Mouse (Mus musculus): Measurements from ENCODE around the gene Syne1.

Gene Syne1

DNA sequence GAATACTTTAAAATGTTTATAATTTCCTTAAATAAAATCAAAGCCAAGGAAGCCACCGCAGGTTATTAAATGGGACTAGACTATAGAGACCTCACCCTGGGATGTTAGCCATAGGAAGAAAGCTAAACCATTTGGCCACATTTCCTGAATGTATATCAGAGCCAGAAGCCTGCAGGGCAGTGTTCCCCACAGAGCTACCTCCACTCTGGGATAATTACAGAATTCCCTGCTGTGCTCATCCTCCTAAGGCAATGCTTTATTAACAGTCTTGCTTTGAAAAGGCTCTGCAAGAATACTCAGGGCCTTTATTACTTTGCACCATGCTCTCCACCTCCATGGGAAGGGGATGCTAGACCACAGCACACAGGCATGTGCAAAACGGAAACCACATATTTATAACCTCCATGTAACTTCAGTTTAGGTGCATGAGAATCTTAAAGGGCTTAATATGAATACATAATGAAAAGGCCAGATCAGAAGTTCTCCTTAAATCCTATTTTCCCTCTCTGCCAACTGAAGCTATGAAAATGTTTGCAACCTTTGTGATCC, 111.4 kb downstream of the Syne1 start:
- Histone ChIP-seq H3K27me3 (ENCODE audit: control insufficient read depth, insufficient read depth, low read length, poor library complexity, severe bottlenecking) (no peaks in the 10 kb centered on the region), H3K36me3 (ENCODE audit: control insufficient read depth, insufficient read depth, low read length, poor library complexity, severe bottlenecking) (no peaks in the 10 kb centered on the region)
- no peak for DNase-seq (ENCODE audit: low read depth, low spot score)

DNA sequence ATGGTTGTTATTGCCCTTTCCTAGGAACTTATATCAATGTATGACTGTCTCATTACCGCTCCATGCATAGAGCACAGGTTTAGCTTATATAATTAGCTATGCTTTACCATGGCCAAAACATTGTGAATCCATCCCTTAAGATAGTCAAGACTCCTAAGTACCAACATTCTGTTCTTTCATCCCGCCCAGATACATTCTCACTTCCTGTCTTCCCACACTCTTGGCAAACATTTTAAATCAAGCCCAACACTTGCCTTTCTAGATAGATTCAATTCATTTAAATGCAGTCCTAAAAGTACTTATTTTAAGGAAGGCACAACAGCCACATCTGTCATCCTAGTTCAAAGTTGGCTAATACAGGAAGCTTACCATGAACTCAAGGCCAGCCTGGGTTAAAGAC, 113.5 kb downstream of the Syne1 start:
- Histone ChIP-seq H3K27me3 (ENCODE audit: control insufficient read depth, insufficient read depth, low read length, poor library complexity, severe bottlenecking) (no peaks in the 10 kb centered on the region), H3K36me3 (ENCODE audit: control insufficient read depth, insufficient read depth, low read length, poor library complexity, severe bottlenecking) (no peaks in the 10 kb centered on the region)
- DNase-seq (ENCODE audit: low read depth, low spot score) = no peak

DNA sequence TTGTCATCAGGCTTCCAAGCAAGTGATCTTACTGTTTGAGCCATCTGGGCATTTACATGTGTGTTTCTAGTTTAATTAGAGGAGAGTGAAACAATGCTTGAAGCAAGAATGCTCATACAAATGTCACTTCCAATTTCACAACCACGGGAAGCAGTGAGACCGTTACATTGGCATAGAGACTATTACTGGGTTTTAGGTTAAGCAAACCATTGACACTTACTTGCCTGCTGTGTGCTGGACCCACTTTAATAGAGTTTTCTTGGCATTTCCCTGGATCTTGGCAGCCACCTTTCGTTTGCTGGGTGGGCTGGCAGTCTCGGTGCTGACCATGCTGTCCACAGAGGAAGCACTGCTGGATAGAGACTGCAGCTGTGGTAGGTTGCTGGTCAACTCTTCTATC, 127.3 kb downstream of the Syne1 start:
- Histone ChIP-seq H3K36me3 (ENCODE audit: control insufficient read depth, insufficient read depth, low read length, poor library complexity, severe bottlenecking) (no peaks in the 10 kb centered on the region), H3K27me3 (ENCODE audit: control insufficient read depth, insufficient read depth, low read length, poor library complexity, severe bottlenecking) (no peaks in the 10 kb centered on the region)
- no peak for DNase-seq (ENCODE audit: low read depth, low spot score)

DNA sequence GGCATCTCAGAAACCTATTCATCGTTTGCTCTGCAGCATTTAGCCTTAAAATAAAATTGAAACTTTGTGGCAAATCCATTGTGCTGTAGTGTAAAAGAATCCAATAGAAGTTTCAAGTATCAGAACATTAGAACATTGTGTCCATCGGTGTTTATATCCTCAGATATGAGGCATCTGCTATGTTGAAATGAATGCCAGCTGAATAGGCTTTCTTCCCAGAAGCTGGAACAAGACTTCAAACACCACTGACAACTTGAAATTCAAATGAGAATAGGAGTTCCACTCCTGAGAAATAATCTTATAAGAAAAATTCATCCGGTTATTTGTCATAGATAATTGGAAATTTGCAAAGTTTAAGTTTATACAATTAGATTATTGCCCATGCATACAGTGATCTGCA, 135.6 kb downstream of the Syne1 start:
- H3K36me3 ChIP-seq (ENCODE audit: control insufficient read depth, insufficient read depth, low read length, poor library complexity, severe bottlenecking) = no peaks in the 10 kb centered on the region
- no peak for DNase-seq (ENCODE audit: low read depth, low spot score)
- no peaks in the 10 kb centered on the region for H3K27me3 ChIP-seq (ENCODE audit: control insufficient read depth, insufficient read depth, low read length, poor library complexity, severe bottlenecking)

DNA sequence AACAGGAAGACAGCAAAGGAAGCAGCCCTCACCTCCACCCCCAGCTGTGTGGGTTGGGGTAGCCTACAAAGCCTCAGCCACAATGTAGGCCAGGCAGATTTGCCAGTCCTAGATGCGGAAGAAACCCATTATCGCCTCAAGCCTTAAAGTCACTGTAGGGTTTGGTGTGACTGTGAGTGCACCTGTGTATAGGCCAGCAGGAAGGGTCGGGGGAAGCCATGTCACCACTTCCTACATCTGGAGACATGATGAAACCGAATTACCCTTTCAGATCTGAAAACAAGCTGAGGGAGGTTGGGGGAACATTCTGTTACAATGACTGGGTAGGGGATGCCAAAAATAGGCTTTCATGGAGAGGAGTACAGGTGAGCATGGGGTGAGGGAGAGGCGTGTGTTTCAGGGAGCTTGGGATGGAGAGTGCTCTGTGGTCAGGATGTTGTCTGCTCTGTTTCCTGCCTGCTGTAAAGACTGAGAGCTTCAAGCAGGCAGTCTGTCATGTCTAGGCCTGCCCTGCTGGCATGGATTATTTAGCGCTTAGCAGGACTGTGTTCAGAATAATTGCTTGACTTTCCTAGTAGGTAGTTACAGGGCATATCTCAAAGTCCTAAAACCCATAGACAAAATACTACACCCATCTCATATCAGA, 167.0 kb downstream of the Syne1 start:
- no peak for DNase-seq (ENCODE audit: low read depth, low spot score)
- Histone ChIP-seq H3K36me3 (ENCODE audit: control insufficient read depth, insufficient read depth, low read length, poor library complexity, severe bottlenecking) (no peaks in the 10 kb centered on the region), H3K27me3 (ENCODE audit: control insufficient read depth, insufficient read depth, low read length, poor library complexity, severe bottlenecking) (no peaks in the 10 kb centered on the region)

DNA sequence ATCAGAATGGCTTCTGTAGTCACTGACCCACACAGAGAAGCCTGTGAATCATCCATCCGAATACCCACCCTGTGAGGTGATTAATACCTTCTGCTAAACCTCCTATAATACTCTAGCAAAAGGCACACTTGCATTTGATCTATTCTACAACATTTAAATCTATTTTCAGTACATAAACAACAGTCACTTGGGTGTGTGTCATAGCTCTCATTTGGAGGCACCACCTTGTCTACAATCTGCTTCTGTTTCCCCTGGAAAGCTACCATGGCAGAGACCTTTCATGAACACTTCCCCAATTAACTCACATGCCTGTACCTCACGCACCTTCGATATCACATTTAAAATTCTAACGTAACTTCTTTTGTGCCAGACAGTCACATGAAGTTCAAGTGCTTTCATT, 169.7 kb downstream of the Syne1 start:
- no peak for DNase-seq (ENCODE audit: low read depth, low spot score)
- Histone ChIP-seq H3K27me3 (ENCODE audit: control insufficient read depth, insufficient read depth, low read length, poor library complexity, severe bottlenecking) (no peaks in the 10 kb centered on the region), H3K36me3 (ENCODE audit: control insufficient read depth, insufficient read depth, low read length, poor library complexity, severe bottlenecking) (no peaks in the 10 kb centered on the region)

DNA sequence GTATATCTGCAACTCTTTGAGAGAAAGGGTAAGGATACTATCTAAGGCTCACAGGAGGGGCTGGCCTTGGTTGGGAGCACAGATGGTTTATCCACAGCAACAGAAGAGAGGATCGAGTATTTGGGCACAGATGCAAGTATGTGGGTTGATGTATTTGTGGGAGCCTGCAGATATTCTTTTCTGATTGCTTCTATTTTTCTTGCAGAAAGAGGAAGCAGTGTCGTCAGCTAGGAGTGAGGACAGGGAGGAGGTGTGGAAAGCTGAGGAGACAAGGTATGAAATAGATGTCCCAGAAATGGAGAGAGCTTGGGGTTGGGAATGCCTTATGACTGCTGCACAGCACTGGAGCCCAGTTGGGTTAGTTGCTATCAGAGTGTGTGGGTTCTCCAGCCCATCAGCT, 172.3 kb downstream of the Syne1 start:
- no peaks in the 10 kb centered on the region for H3K27me3 ChIP-seq (ENCODE audit: control insufficient read depth, insufficient read depth, low read length, poor library complexity, severe bottlenecking)

DNA sequence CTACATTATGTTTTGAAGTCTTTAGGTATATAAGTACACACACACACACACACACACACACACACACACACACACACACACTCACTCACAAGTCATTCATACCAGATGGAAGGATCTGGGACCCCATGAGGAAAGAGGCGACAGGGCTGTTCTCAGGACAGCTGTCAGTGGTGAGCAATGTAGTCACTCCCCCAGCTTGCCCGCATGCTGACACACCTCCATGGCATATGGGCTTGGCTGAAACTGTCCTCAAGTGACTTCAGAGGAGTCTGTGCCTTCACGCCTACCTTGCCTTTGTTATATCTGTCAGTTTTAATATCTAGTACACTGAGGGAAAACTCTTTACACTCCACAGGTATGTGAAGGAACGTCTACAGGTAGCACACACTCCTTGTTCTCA, 181.7 kb downstream of the Syne1 start:
- no peak for DNase-seq (ENCODE audit: low read depth, low spot score)
- Histone ChIP-seq H3K36me3 (ENCODE audit: control insufficient read depth, insufficient read depth, low read length, poor library complexity, severe bottlenecking) (no peaks in the 10 kb centered on the region), H3K27me3 (ENCODE audit: control insufficient read depth, insufficient read depth, low read length, poor library complexity, severe bottlenecking) (no peaks in the 10 kb centered on the region)

More for the DNA sequence above, 172.3 kb downstream of the Syne1 start:
- no peaks in the 10 kb centered on the region for H3K36me3 ChIP-seq (ENCODE audit: control insufficient read depth, insufficient read depth, low read length, poor library complexity, severe bottlenecking)
- DNase-seq (ENCODE audit: low read depth, low spot score) = no peak

DNA sequence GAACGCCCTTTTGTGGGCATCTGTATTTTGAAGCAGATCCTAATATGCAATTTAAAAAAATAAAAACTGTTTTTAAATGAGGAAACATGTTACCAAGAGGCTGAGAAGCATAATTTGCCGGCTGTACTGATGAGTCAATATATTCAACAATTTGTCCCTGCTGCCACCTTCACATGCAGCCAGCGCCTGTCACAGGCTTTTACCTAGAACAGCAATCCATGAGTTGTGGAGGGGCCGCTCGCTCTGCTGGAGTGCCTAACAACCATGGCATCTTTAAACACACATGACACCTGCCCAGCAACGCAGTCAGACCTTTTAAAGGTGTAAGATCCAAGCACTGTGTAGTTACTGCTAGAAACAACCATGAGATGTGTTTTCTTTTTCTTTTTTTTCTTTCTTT, 183.0 kb downstream of the Syne1 start:
- no peaks in the 10 kb centered on the region for H3K36me3 ChIP-seq (ENCODE audit: control insufficient read depth, insufficient read depth, low read length, poor library complexity, severe bottlenecking)
- DNase-seq (ENCODE audit: low read depth, low spot score) = no peak
- H3K27me3 ChIP-seq (ENCODE audit: control insufficient read depth, insufficient read depth, low read length, poor library complexity, severe bottlenecking) = no peaks in the 10 kb centered on the region

DNA sequence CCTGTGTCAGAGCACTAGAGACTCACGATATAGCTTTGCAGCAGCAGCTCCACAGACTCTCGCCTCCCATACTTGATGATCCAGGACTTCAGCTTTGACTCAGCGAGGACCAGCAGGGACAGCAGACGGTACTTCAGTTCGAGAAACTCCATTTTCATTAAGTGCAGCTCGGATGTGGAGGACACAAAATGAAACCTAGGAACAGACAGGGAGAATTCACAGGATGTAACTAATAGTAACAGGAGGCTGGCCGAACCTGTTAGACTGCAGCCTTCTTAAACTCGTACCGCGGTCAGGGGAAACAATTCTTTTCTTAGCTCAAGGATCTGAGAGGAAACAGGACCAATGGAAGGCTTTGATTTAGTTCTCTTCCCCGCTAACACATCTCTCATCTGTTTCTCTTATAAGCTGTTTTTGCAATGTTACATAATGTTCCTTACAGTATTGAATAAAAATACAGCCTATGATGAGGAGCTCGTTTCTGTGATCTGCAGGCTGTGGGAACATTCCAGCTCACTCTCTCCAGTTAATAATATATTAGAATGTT, 183.7 kb downstream of the Syne1 start:
- no peaks in the 10 kb centered on the region for H3K36me3 ChIP-seq (ENCODE audit: control insufficient read depth, insufficient read depth, low read length, poor library complexity, severe bottlenecking)
- DNase-seq (ENCODE audit: low read depth, low spot score) = no peak

DNA sequence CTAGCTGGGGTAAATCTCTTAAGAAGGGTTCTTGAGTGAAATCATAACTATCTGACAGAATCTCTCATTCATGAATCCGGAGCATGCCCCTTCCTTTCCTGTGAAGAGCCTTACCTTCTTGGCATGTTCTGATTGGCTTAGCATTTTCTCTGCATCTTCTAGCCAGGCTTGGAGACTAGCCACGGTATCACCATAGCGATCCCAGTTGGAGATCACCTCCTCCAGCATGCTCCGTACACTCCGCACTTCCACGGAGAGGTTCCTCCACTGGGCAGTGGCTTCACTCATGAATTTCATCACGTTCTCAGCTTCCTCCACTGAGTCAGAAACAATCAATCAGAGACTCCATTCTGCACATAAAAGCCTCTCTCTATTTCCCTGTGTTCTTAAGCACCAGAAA, 190.7 kb downstream of the Syne1 start:
- no peak for DNase-seq (ENCODE audit: low read depth, low spot score)
- Histone ChIP-seq H3K27me3 (ENCODE audit: control insufficient read depth, insufficient read depth, low read length, poor library complexity, severe bottlenecking) (no peaks in the 10 kb centered on the region), H3K36me3 (ENCODE audit: control insufficient read depth, insufficient read depth, low read length, poor library complexity, severe bottlenecking) (no peaks in the 10 kb centered on the region)

More for the DNA sequence above, 183.7 kb downstream of the Syne1 start:
- no peaks in the 10 kb centered on the region for H3K27me3 ChIP-seq (ENCODE audit: control insufficient read depth, insufficient read depth, low read length, poor library complexity, severe bottlenecking)

DNA sequence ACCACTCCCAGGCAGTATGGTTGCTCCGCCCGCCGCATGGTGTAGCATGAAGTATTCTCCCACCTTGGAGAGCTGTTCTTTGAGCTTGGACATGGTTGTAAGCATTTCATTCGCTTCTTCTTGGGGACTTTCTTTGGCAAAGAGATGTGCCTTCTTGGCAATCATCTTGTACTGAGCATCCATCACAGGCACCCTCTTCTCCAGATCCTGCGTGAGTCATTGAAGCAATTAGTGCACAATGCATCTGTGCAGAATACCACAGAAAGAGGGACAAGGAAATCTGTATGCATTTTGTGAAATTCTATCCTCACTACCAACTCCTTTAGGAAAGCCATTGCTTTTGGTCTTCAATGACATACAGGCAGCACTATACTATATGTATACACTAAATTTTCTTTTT, 194.7 kb downstream of the Syne1 start:
- no peaks in the 10 kb centered on the region for H3K36me3 ChIP-seq (ENCODE audit: control insufficient read depth, insufficient read depth, low read length, poor library complexity, severe bottlenecking)
- DNase-seq (ENCODE audit: low read depth, low spot score) = no peak
- no peaks in the 10 kb centered on the region for H3K27me3 ChIP-seq (ENCODE audit: control insufficient read depth, insufficient read depth, low read length, poor library complexity, severe bottlenecking)

DNA sequence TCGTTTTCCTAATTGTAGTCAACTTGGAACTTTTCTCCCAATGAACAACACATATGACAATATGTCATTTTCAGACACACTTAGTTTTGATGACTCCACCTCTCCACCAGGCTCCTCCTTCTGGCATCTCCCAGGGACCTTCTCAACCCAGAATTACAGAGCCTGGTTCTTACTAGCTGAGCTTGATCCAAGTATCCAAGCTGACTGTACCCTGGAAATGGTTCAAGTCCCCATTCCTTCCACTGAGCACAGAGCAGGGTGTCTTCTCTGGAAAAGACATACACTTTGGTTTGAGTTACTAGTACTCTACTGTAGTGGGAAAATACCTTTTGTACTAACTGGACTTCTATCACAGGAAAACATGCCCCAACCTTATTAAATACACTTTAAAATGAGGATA, 197.9 kb downstream of the Syne1 start:
- no peak for DNase-seq (ENCODE audit: low read depth, low spot score)
- Histone ChIP-seq H3K36me3 (ENCODE audit: control insufficient read depth, insufficient read depth, low read length, poor library complexity, severe bottlenecking) (no peaks in the 10 kb centered on the region), H3K27me3 (ENCODE audit: control insufficient read depth, insufficient read depth, low read length, poor library complexity, severe bottlenecking) (no peaks in the 10 kb centered on the region)

DNA sequence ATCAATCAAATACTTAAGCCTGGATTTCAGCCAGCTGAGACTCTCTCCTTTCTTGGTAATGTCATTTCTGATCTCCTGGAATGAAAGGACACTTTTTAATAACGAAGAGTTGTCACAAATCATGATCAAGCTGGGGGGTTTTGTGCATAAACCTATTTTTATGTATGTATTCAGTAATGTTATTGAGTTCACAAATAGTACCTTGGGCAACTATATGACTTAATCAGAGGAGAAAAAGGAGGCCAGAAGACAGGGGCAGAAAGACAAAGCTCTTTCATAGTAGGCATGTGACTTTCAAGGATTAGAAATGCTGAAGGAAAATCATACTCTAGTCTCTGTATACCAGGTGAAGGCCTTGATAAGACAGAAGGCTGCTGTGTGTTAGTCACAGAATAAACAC, 204.4 kb downstream of the Syne1 start:
- no peaks in the 10 kb centered on the region for H3K36me3 ChIP-seq (ENCODE audit: control insufficient read depth, insufficient read depth, low read length, poor library complexity, severe bottlenecking)
- no peak for DNase-seq (ENCODE audit: low read depth, low spot score)
- no peaks in the 10 kb centered on the region for H3K27me3 ChIP-seq (ENCODE audit: control insufficient read depth, insufficient read depth, low read length, poor library complexity, severe bottlenecking)

DNA sequence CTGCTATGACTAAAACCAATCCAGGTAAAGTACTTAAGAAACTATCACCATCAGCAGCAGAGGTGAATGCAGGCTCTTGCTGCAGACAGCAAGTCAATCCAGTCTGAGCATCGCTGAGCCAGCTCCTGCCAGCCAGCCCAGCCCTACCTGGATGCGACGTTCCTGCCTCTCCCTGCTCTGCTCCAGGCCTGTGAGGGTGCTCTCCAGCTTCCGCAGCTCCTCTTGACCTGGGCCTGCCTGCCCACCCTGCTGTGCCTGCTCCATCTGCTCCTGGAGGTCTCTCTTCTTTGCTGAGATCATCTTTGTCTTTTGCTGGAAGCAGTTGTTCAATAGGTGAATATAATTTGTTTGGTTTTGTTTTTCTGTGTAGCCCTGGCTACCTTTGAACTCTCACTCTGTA, 208.1 kb downstream of the Syne1 start:
- Histone ChIP-seq H3K36me3 (ENCODE audit: control insufficient read depth, insufficient read depth, low read length, poor library complexity, severe bottlenecking) (no peaks in the 10 kb centered on the region), H3K27me3 (ENCODE audit: control insufficient read depth, insufficient read depth, low read length, poor library complexity, severe bottlenecking) (no peaks in the 10 kb centered on the region)
- no peak for DNase-seq (ENCODE audit: low read depth, low spot score)

DNA sequence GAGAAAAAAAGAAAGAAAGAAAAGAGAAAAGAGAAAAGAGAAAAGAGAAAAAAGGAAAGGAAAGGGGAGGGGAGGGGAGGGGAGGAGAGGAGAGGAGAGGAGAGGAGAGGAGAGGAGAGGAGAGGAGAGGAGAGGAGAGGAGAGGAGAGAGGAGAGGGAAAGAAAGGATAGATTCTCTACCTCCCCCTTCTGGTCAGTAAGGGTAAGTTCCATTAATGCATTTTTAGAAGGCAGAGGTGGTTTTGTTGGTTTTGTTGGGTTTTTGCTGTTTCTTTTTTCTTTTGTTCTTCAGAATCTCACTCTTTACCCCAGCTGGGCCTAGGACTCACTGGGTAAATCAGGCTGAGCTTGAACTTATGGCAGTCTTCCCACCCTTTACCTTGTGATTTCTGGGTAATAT, 214.9 kb downstream of the Syne1 start:
- Histone ChIP-seq H3K27me3 (ENCODE audit: control insufficient read depth, insufficient read depth, low read length, poor library complexity, severe bottlenecking) (no peaks in the 10 kb centered on the region), H3K36me3 (ENCODE audit: control insufficient read depth, insufficient read depth, low read length, poor library complexity, severe bottlenecking) (no peaks in the 10 kb centered on the region)
- no peak for DNase-seq (ENCODE audit: low read depth, low spot score)

Data from splenic B cell, adult 2 months (primary cell).